Comparison of ENCODE assay signal across 34 mouse cellular contexts in the genomic region with DNA sequence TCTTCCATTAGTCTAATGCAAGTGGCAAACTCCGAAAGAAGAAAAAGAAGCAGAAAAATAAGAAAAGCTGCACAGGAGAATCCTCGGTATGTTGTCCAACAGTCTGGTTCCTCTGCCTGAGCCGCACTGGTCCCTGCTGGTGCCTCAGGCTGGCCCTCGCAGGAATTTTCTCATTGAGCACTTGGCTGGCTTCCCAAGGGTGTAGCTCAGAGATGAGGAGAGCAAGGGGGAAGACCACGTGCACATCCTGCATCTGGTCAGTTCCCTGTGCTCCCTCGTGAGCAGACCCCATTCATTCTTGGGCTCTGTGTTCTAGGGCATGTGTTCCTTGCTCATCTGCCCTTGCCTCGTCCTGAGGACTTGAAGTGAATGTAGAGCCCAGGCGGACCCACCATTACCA. TPM values are rescaled to one million over a fixed set of nuclear protein-coding genes. Genes with fewer than 3 reads are reported as not detected.
"Had no signal": no experiment of that assay in that cellular context is flagged by ENCODE, and none has a peak within 500 bp of the region (broad histone marks: within the 10 kb centered on the region; RNA-seq: fewer than 3 reads in every experiment).

No protein-coding gene starts in this region.

- H3K9me3 ChIP-seq: heart, embryonic 13.5 days; heart, embryonic 15.5 days; hindbrain, embryonic 13.5 days; hindbrain, embryonic 15.5 days; limb, embryonic 13.5 days; limb, embryonic 15.5 days; liver, embryonic 12.5 days had no signal

- ATAC-seq: hindbrain, postnatal 0 days; intestine, embryonic 16.5 days; liver, embryonic 12.5 days had no signal

- H3K4me2 ChIP-seq: heart, embryonic 11.5 days; heart, embryonic 13.5 days; heart, embryonic 15.5 days; hindbrain, embryonic 13.5 days; hindbrain, embryonic 15.5 days; limb, embryonic 13.5 days; limb, embryonic 15.5 days; liver, embryonic 12.5 days had no signal

- H3K4me1 ChIP-seq: heart, embryonic 13.5 days; hindbrain, embryonic 13.5 days; hindbrain, embryonic 15.5 days; limb, embryonic 13.5 days; limb, embryonic 15.5 days; liver, embryonic 12.5 days had no signal

- DNase-seq: gastrocnemius, postnatal 14 days; gastrocnemius, postnatal 36 days; kidney, adult 11 months; kidney, adult 2 months; kidney, adult 9 months; kidney, postnatal 10 days; kidney, postnatal 36 days; layer of hippocampus, adult 9-11 months; layer of hippocampus, postnatal 36 days; left cerebral cortex, postnatal 4 days had no signal

- H3K27ac ChIP-seq: heart, embryonic 13.5 days; heart, embryonic 15.5 days; hindbrain, embryonic 13.5 days; hindbrain, embryonic 15.5 days; hindbrain, postnatal 0 days; limb, embryonic 13.5 days; limb, embryonic 15.5 days; liver, embryonic 12.5 days; liver, embryonic 14.5 days had no signal

- H3K4me3 ChIP-seq: heart, embryonic 13.5 days; heart, embryonic 15.5 days; hindbrain, embryonic 13.5 days; hindbrain, embryonic 15.5 days; limb, embryonic 13.5 days; limb, embryonic 15.5 days; liver, embryonic 12.5 days had no signal

- H3K27me3 ChIP-seq: heart, embryonic 13.5 days; heart, embryonic 15.5 days; hindbrain, embryonic 13.5 days; hindbrain, embryonic 15.5 days; limb, embryonic 13.5 days; limb, embryonic 15.5 days; liver, embryonic 12.5 days had no signal

- H3K9ac ChIP-seq: heart, embryonic 13.5 days; heart, embryonic 15.5 days; hindbrain, embryonic 13.5 days; hindbrain, embryonic 15.5 days; limb, embryonic 13.5 days; limb, embryonic 15.5 days; liver, embryonic 12.5 days; liver, embryonic 14.5 days had no signal

RNA-seq across cellular contexts. Expression of gene Mc1r, which starts 24.4 kb away (rescaled TPM):
- total RNA-seq: gastrocnemius, adult 18-20 months; gastrocnemius, postnatal 14 days; gastrocnemius, postnatal 36 days; heart, adult 18-20 months; heart, postnatal 25 days; hematopoietic stem cell, adult 5-6 weeks; hindbrain, postnatal 0 days; layer of hippocampus, postnatal 36 days; left cerebral cortex, adult 8-10 months; left cerebral cortex, postnatal 10 days; left cerebral cortex, postnatal 4 days; liver, adult 2 months had no signal
- polyA plus RNA-seq: gonadal fat pad, adult 2 months; heart, embryonic 11.5 days; heart, embryonic 13.5 days; heart, embryonic 15.5 days; heart, postnatal 0 days; intestine, embryonic 14.5 days; intestine, embryonic 16.5 days; kidney, adult 2 months; kidney, embryonic 16.5 days; large intestine, adult 2 months; limb, embryonic 11.5 days; liver, adult 2 months; liver, embryonic 12.5 days had no signal

RNA-seq across cellular contexts. Expression of gene Tubb3, which starts 28.7 kb away (rescaled TPM):
- total RNA-seq: gastrocnemius, adult 18-20 months; liver, adult 2 months had no signal
- polyA plus RNA-seq: liver, adult 2 months had no signal
